Mouse (Mus musculus): Measurements from ENCODE around the gene Fank1.

The Fank1 gene

DNA sequence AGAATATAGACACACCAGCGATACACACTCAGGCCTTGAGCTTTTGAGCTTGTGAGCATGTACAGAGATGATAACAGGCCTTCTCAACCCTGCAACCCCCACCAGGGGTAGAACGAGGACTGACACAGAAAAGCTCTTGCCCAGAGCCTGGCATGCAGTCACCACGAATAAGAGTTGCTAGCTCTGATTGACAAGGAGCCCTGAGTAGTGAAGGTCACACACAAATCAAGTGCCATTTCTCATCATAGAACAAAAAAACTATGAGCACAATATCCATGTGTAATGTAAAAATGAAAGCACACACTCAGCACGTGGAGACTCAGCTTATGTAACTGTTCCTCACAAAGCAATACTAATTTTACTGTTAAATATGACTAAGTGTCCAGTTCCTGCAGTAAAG is 115.1 kb downstream of the Fank1 start:
- DNase-seq (ENCODE audit: low read depth), result no peak

DNA sequence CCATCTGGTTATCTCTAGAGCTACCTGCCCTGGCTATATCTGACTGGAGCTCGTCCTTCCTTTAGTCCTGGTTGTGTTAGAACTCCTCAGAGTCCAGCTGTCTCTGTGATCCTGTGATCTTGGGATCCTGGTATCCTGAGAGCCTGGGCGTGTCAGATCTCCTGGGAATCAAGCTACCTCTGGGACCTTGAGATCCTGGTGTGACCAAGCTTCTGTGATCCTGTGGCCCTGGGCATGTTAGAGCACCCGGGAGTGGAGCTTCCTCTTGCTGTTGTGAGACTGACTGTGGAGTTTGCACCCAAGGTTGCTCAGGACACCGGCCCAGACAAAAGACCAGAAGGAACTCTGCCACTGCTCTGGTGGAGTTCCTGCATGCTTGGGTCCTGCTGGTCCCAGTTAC is 122.7 kb downstream of the Fank1 start:
- no peak for DNase-seq (ENCODE audit: low read depth)

DNA sequence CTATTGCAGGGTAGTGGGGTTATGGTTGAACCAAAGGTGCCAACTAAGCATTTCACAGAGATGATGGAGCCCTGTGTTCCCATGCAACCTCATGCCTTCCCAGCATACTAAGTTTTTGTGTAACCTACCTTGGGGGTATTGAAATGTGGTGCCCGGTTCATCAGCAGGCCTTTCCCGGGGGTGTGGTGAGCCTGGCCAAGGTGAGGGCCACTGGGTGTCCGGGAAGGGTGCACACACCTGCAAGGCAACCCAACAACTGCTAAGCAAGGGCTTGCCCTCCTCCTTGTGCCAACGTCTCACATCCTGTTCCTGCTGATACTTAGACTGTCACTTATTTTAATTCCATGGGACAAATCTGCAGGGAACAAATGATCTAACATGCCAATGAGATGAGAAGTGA is 132.3 kb downstream of the Fank1 start:
- DNase-seq (ENCODE audit: low read depth), result no peak

DNA sequence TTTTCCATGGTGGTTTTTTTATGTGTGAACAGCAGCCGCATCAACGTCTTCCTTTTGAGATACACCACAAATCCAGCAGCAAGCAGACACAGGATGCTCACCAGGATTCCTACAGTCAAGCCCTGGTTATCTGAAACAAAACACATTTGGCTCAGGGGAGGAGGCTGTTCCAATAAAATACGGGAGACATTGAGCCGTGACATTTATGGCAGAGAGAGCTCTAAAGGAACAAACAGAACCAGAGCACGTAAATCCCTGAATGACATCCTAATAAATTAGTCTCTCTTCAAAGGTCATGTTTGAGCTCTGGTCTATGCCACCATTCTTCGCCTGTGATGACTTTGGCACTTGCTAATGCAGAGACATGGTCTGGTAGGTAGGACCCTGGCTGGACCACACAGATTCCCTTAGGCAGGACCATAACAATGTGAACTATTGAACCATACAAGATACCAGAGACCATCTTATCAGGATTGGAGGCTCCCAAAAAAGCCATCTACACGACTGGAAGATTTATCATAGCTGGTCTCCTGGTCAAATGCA is 133.2 kb downstream of the Fank1 start:
- no peak for DNase-seq (ENCODE audit: low read depth)

DNA sequence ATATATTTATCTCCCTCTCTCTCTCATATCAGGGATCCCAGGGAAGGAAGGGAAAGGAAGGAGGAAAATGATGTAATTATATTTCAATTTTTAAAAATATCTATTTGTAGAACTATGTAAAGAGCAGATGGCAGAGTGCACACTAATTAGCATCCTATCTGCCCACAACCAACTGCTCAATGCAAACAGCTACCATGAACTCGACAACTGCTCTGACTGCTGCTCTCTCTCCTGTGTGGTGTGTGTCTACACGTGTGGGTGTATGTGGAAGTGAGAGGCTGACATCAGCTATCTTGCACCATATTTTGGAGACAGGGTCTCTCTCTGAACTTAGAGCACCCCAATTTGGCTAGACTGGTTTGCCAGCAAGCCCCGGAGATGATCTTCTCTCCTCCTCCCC is 135.2 kb downstream of the Fank1 start:
- no peak for DNase-seq (ENCODE audit: low read depth)

DNA sequence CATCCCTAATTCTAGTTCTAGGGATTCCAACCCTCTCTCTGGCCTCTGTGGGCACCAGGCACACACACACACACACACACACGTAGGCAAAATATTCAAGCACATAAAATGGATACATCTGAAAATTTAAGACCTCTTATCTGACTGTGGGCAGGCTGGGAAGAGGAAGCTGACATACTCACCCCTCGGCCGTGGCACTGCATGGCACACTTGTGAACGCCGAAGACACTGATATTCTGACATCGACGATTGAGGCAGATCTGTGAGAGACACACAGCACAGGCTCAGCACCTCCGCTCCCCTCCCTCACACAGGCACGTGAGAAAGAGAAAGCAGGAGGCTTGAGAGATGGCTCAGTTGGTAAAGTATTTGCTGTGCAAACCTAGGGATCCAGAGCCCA is 139.6 kb downstream of the Fank1 start:
- DNase-seq (ENCODE audit: low read depth), result no peak

DNA sequence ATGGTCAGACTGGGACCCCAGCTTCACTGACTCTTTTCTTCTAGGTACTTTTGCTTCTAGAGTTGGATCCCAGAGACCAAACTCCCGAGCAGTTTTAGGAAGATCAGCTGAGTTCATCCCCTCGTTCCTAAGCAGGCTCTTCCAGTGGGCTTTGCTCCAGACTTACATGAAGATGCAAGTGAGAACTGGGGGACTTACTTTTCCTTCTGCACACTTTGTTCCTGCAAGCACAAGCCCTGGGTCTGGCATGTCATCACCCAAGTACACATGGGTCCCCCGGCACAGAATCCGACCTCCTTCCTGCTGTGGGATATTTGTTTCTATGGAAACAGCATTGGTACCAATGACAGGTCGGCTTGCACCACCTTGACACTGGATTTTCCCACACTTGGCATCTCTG is 142.6 kb downstream of the Fank1 start:
- DNase-seq (ENCODE audit: low read depth), result no peak

DNA sequence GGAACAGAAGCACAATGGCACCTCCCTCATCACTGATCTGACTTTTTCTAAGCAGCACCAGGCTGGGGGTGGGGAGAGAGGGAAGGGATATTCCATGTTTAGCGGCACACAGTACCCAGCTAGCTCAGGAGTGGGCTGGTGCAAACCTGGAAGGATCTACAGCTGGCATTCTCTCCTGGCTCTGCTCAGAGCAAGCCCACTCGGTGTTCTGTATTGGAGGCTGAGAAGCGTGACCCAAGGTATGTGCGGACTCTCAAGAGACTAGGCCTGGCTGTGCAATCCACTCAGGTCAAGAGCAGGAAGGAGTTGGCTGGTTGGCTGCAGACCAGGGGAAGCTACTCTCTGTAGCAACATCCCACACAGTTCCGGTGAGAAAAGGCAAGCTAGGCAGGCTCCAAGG is 143.3 kb downstream of the Fank1 start:
- no peak for DNase-seq (ENCODE audit: low read depth)

DNA sequence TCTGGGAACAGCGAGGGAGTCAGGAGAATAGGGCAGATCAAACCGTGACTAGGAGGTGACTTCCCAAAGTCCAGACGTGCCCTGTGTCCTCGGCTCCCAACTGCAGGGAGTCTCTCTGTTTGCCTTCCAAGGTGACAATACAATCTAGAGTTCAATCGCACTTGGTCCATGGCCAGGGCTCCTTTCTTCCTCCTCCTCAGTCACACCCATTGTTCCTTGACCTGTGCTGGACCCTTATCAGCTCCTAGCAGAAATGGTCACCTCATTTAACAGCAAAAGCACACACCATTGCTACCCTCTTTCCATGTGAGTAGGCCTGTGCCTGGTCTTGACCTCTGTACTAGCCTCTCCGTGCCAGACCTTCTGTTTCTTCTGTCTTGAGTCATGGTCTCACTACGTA is 144.1 kb downstream of the Fank1 start:
- DNase-seq (ENCODE audit: low read depth), result no peak

DNA sequence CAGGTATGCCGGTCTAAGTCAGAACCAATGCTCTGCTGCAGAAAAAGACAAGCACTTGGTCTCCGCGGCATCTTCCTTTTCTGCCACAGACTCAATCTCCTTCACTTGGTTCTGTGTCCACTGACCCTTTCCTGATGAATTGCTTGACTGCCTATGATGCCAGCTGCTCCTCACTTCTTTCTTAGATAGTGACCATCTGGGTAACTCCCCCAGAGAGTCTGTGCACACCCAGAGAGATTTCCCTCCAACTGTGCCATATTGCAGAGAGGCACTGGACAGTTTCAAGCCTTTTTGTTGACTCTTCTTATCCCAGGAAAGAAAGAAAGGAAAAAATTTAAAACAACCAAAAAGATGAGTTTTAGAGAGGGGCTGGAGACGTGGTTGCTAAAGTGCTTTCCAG is 144.6 kb downstream of the Fank1 start:
- no peak for DNase-seq (ENCODE audit: low read depth)

DNA sequence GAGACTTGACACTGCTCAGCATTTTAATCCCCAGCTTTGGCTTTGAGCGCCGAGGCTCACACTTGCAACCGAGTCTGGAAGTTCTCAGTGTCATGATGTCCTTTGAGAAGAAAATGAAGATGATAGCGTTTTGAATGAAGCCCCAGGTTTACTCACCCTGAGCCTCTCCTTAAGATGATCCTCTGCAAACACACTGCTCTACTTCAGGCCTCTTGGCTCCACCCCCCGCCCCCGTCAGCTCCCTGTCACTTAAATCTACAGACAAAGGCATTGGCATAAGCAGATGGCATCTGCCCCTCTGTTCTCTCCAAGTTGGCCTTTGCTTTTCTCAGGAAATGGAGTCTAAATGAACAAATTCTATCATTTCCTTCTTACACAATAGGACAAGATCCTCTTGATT is 147.3 kb downstream of the Fank1 start:
- DNase-seq (ENCODE audit: low read depth), result no peak

DNA sequence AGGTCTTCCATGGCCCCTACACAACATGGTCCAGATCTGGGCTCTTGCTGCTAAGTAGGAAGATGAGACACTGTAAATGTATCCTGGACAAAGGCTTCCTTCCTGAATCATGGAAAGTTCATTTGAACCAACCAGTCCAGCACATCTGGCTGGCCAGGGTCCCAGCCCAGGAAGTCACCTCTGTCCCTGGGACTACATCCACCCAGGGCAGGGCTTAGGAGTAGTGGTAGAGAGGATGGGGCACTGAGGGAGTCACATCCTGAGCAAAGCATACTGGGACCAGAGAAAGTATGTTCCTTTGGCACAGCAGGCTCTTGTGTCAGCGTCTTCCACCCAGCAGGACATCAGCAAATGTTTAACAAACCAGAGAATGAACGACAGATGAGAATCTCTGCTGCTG is 149.1 kb downstream of the Fank1 start:
- DNase-seq (ENCODE audit: low read depth), result no peak

DNA sequence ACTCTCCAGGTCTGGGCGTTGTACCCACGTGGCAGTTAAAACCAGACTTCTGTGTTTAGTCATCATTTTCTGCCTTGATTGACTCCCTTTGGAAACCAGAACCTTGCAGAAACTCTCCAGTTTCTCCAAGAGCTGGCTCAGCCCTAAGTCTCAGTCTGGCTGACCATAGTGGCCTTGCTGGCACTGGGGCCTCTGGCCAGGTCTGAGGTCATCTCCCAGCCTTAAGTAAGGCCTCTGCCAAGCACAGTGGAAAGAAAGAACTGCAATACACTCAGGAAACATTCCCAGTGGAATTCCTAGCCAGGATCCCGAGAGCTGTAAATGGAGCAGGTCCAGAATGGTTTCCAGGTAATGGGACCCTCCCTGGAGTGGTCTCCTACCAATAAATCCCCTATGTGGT is 152.3 kb downstream of the Fank1 start:
- DNase-seq (ENCODE audit: low read depth), result no peak
